Mouse (Mus musculus) monocyte, adult 5-6 weeks (primary cell): ENCODE measurements around the gene Islr2. TPM values are rescaled to one million over a fixed set of nuclear protein-coding genes. Genes with fewer than 3 reads are reported as not detected.

ENCODE experiments used
- ATAC-seq: fragments of 153-309, 156-312 bp; replicated peaks from 2 replicates; pipeline ENCODE4 v1.8.0; 2017; ENCODE audit warnings: mild to moderate bottlenecking; ENCODE audit not compliant: low TSS enrichment, insufficient number of reproducible peaks, severe bottlenecking, poor library complexity, low FRiP score
- total RNA-seq: library from RNA; stranded (forward); fragments of 200-1000, 200-491, 200-594 nt; gene quantifications from 3 replicates; pipeline ENCODE4 v1.2.3, GENCODE M21; 2017

Gene Islr2
- total RNA-seq, 1 experiment from 2014 or later: not detected

DNA sequence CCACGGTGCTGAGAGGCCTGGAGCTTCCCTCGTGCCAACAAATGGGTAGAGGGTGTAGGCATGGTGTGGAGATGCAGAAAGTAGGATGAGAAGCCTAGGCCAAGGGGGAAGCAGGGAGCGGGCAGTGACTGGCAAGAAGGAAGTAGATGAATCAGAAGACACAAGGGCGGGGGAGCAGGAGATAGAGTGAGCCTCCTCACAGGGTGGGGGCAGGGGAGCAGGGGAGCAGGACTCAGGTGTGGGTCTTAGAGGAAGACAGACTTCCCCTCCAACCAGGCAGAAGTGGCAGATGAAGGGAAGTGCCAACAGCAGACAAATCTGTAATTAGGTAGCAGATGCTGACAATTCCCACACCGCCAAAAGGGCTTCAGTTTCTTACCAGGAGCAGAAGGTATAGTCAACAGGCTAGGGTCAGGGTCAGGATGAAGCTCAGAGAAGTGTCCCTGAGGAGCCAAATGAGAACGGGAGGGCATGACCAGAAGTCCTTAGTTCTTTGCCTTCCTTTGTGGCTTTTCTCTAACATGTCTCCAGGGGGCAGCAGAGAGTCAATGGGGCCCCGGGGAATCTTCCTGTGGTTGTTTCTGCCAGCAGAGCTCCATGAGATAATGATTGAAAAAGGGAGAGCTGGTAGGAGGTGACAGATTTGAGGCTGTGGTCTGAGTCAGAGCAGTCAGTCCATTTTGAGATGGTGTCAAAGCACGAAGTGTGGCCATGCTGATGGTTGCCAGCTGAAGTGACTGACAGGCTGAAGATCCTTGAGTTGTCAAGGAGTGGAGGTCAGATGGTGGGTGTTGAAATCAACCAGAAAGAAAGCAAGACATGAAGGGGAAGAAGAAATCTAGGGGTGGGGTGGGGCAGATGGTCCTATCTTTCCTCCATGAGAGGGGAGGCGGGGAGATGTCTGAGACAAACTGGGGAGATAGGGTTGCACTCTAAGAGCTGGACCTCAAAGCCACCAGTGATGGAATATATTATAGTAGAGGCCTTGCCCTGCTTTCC, 22.1 kb upstream of the Islr2 start:
- peak; percentile 51; the same call in 1 of the 2 replicates for ATAC-seq

DNA sequence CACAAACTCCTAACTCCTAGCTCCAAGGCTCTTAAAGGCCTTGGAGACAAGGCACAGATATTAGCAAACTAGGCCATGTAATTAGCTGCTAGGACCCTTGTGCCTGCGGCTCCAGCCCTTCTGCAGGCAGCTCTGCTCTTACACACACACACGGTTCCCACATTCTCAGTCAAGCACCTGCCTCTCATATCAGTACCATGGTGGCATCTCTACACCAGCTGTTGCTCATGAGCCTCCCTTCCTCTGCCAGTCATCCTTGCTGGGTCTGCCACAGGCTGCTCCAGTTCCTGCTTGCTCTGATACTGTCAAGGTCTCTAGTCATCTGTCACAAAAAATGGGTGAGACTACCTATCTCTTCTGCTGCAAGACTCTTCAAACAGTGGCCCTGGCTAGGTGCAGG, 20.2 kb upstream of the Islr2 start:
- ATAC-seq: no peak

DNA sequence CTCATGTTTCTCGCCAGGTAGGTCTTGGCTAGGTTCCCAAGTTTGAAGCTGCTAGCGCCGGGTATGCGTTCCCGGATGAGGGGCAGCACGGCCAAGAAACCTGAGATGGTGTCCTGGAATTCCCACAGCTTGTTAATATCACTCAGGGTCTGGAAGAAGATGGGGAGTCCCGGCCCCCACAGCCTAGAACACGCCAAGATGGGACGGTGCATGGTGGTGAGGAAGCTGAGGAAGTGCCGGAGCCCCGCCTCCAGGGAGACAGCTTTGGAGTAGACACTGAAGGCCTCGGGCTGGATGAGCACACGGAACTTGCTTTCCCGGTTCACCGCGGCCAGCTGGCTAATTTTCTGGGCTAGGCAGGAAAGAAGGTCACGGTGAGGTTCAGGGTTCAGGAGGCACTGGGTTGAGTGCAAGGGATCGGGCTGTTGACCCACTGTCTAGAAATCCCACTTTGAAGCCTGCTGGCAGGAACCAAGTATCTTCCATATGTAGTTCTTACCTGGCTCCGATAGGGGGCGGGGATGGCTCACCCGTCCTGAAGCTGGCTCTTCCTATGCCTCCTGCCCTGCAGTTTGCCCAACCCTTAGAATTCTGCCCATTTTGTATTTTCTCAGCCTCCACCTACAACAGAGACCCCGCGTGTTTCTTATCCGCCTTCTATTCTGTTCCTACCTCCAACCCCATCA, 16.2 kb upstream of the Islr2 start:
- peak; percentile 49 for ATAC-seq

DNA sequence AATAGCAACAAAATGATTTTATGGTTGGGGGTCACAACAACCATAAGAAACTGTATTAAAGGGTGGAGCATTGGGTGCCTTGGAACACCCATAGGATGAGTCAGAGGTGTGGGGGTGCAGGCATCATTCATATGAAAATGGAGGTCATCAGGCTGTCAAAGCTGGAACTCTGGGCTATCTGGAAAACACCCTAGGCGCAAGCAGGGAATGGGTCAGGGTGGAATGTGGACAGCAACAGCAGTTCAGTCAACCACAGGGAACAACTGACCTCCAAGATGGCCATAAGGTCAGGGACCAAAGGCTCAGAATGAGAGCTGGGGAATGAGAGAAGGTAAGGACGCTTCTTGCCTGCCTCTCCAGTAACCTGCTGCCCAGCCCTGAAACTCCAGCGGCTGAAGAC, 14.4 kb upstream of the Islr2 start:
- ATAC-seq: no peak

DNA sequence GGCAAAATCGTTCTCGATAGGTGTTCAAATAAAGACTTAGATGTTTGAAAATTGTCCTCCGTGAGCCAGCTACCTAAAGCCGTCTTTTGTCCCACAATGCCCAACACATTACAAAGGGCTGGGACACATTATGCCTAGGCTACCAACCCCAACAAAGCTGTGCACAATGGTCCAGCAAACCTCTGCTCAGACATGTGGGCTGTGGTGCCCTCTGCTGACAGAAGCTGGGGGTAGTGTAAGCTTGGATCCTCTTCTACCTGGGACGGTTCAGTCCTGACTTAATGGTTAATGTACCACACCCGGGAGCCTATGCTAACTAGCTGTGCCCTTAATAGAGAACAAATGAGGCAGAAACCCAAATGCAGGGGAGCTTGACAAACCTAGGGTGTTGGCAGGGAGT, 12.3 kb upstream of the Islr2 start:
- no peak for ATAC-seq

DNA sequence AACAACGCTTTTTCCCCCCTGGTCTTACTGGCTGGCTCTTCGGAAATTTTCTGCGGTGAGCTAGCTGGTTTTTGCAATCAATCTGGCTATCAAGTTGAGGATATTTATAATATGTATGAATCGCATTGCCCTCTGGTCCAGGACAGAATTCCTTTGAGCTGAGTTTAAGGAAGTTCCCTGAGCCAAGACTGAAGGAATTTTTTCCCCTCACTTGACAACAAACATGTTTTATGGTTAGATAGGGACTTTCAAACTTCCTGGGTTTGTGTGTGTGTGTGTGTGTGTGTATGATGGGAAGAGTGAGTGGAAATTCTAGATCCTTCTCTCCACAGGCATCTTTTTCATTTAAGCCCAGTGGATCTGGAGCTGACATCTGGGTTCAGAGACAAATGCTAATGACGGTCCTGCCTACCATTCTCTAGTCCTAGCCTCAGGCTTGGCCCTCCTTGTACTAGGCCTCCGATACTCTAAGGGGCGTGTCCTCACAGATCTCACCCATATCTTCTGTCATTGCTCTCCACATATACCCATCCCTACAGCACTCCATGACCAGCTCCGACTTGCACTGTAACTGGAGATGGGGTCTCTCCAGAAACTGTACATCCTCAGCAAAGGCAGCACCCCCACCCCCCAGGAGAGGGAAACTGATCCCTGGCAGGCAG, 10.5 kb upstream of the Islr2 start:
- ATAC-seq: no peak

DNA sequence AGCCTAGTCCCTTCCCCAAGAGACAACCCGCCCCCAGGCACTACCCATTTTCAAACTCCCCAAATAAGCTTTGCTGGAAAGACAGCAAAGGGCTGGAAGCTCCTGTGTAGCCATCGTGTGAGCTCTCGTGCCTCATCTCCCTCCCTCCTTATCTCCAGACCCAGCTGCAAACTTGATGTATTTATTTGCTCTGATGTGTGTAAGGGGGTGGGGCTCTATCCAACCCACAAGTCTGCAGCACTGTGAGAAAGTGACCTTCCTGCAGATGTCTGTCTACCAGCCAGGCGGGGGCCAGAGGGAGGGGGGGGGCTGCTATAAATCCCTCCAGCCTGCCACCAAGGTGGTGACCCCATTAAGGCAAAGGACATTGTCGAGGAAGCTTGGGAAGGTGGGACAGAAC, 9.7 kb upstream of the Islr2 start:
- ATAC-seq: no peak

DNA sequence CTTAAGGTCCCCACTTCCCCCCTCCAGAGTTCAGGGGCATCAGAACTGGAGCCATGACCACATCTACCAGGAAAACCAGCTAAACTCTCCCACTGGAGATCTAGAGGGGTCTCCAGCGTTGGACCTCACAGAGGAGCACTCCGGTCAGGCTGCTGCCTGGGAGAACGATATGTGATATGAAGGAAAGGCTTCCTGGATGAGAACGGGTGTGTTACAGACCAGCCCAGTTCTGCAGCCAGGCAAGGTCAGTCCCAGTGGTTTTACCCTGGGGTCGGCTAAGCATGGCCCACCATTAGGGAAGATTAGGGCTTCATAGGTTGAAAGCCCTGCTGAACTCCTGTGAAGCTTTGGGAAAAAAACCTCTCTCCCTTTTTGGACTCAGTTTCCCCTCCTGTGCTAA, 9.3 kb upstream of the Islr2 start:
- no peak for ATAC-seq

DNA sequence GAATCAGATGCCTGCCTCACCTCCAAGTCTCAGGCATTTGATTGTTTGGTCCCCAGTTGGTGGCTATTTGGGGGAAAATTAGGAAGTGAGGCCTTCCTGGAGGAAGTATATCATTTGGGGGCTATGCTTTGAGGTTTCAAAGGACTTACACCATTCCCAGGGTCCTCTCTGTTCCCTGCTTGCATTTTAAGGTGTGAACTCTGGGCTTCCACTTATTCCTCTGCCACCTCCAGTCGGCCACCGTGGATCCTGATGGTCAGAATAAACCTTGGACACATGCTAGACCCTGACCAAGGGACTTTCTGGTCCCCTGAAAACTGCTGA, 6.1 kb upstream of the Islr2 start:
- ATAC-seq: no peak

DNA sequence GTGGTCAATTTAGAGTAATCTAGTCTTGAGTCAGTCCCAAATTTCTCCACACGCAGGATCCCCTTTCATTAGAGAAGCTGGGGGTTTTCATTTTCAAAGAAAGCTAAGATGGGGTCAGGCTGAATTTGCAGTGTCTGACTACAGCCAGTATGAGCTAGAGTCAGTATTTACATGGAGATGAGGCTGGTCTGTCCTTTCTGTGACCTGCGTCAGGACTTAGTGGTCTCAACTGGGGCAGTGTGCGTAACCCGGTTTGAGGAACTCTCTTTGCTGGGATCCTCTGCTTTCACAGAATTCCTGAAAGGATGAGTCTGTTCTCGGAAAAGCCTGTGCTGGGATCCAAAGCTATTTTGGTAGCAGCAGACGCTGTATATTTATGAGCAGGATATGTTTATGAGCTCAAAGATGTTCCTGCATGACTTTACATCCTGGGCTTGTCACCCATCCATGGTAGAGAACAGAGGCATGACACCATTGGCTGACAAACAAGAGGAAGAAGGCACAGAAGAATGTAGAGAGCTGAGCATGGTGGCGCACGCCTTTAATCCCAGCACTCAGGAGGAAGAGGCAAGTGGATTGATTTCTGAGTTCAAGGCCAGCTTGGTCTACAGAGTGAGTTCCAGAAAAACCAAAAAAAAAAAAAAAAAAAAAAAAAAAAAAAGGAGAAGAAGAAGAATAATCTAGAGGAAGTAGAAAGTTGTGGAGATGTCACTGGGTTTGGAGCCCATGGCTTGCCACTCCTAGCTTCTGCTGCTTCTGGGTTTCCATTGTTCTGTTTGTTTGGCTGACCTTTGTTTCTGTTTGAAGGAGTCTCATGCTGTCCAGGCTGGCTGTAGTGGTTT, 5.6 kb upstream of the Islr2 start:
- ATAC-seq: no peak

DNA sequence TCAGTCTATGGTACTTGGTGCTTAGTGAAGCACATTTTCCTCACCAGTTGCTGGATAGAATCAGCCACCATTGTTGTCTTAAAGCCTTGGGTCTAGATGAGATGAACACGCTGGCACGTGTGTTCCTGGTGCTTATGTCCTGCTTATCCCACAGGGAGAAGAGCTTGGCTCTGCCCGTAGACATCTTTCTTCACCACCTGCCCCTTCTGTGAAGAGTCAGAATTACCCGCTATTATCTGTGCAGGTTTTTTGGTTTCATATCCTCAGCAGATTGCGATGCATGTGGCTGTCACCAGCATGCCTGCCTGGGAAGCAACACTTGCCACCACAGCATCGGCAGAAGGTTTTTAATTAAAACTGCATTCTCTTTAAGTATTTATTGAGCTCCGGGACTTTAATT, 1.9 kb upstream of the Islr2 start:
- no peak for ATAC-seq

DNA sequence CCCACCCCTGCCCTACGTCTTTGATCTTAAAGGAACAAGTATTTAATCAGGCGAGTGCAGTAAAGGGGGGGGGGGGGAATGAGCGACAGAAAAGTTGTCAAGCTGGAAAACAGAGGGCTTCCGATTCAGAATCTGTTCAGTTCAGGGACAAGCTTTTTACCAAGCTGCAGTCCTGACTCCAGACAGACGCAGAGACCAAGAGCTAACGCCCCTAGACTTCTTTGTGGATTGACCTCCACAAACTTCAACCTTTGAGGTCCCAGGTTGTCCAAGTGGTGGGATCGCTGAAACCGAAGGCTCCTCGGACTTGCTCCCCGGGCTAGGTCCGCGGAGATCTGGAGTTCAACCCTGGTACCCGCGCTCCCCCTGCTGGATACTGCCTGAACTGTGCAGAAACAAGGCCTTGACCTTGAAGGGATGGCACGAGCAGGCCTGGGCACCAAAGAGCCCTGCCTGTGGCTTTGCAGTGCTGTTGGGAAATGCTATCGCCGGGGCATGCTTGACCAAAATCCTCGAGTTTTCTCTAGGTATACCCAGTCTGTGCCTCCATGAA, 405 bp upstream of the Islr2 start:
- peak; percentile 85 for ATAC-seq

DNA sequence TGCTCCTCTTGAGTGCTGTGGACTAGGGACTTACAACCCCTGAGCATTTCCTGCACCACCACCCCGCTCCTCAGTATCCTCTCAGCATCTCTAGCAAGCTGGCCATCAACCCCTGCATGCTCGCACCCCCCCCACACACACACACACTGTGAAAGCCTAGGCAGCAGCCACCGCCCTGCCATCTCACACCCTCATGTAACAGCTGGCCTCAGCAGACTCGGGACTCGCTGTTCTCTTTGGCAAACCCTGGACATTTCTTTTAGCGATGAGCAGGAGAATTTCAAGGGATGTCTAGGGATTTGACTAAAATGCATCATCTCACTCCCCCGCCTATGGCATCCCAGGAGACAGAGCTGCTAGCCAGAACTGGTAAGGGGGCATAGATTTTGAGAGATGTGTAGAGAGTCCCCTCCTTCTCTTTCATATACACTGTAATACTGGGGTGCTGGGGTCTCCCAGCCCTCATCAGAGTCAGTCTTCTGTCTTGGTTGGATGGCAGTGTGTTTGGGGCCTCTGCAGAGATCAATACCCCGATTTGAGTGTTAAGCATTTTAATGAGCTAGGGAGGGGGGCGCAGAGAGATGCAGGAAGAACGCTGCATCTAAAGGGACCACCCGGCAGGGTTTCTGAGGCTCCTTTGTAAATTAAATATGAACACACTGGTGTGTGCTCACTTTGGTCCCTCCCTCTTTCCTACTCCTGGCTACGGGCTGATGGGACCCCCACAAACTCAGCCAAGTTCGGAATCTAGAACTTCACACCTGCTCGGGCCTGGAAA, 1.3 kb downstream of the Islr2 start:
- ATAC-seq: no peak

DNA sequence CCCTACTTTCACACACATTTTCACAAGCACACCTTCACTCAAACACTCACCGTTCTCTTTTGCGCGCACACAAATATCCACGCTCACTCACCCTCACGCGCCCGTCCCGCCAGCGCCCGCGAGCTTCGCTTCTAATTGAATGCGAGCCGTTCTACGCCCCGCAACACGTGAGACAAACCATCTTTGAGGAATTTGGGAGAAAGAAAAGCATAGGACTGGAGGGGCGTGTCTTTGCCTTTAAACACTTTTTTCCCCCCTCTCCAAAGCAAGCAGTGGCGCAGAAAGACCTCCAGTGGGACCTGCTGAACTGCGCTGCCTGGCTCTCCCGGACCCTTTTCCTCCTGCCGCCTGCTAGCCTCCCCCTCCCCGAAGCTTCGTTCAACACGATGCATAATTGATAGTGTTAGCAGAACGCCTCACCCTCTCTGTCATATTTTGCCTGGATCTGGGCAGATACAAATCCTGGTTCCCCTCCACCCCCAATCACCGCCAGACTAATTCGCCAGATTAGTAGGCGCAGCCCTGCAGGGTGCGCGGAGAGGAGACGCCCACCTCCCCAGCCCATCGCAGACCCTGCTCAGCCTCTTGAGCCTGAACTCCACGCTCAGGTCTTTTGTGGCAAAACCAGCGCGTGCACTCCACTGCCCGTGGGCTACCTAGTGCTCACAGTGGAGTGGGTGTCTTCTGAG, 2.1 kb downstream of the Islr2 start:
- no peak for ATAC-seq

DNA sequence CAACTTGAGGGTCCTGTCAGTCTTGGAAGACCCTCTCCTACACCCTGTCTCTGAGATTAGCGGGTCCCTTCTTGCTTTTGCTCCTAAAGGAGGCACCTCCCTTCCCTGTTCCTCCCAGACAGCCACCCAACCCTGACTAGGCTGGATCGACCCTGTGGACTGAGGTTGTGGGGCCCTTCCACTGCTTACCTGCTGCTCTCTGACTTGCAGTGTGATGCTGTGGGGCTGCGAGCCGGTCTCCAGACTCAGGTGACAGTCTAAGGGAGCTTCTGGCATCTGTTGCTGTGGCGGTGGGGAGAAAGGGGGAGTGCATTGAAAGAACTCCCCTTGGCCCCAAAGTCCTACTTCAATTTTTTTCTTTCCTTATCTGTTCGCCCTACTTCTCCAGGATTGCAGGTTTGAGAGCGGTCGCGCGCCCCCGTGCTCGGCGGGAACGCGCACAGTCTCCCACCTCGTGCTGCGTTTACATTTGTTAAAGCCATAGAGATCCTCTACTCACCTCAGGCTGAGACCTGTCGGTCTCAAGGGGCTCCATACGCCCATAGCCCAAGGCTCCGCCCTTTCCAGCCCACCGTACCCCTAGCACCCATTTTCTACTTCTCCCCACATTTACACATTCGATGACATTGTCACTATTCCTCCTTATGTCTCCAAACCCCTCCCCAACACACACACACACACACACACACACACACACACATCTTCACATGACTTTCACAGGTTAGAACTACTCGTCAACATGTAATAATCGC, 2.9 kb downstream of the Islr2 start:
- no peak for ATAC-seq

DNA sequence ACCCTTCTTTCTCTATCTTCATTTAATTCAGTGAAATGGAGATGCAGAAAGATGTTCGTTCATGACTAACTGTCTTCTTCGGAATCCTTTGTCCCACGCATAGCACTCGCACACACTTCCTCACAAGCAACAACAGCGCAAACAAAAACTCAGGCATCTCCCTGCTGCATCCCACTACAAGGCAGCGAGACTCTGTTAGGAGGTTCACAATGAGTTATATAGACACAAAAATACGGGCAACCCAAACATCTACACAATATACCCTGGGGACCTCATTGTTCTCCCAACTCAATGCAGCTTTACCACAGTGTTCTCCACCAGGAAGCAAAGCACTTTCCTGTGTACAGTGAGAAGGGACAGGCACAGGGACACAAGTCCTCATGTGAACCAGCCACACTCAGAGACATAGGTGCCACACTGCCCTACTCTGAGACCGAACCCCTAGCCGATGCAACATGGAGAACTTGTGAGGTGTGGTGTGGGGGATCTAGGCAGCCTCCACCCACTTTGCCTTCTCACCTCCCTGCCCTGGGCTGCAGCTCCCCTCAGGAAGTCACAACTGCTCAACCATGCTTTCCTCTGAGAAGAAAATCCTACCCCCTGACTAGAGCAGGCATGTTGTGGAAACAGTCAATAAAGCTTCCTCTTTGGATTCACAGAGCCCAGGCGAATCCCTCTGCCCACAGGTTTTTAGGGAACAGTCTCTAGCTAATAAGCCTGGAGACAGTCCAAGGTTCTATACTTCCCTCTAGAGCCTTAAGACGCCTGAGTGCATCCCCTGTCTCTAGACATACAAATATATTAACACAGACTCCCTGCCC, 3.6 kb downstream of the Islr2 start:
- no peak for ATAC-seq
